Mouse (Mus musculus) bone marrow, adult 2 months (tissue): ENCODE data around the gene Lrch3. TPM values are rescaled to one million over a fixed set of nuclear protein-coding genes. Genes with fewer than 3 reads are reported as not detected.

Experiments used
- H3K27ac ChIP-seq: fragments of 200-500 bp; 2 replicates; pipeline ENCODE4 v1.5.1; 2012; ENCODE audit warnings: low read depth, mild to moderate bottlenecking, control low read depth, inconsistent platforms, low read length; ENCODE audit not compliant: control insufficient read depth, poor library complexity, insufficient read depth
- H3K4me1 ChIP-seq: fragments of 200-500 bp; 2 replicates; pipeline ENCODE4 v1.6.1; 2011; ENCODE audit warnings: low read length; ENCODE audit not compliant: control insufficient read depth, insufficient read depth
- H3K4me3 ChIP-seq: fragments of 200-500 bp; replicated peaks from 2 replicates; pipeline ENCODE3; 2011; ENCODE audit warnings: mild to moderate bottlenecking, low read depth, low read length, control low read depth; ENCODE audit not compliant: control insufficient read depth
- CTCF ChIP-seq: fragments of 200-500 bp; IDR thresholded peaks from 2 replicates; pipeline ENCODE4 v1.5.1; 2011; ENCODE audit warnings: low read length, control low read depth; ENCODE audit not compliant: control insufficient read depth, insufficient read depth
- POLR2A ChIP-seq: fragments of 200-500 bp; IDR thresholded peaks from 2 replicates; pipeline ENCODE4 v1.6.1; 2011; ENCODE audit warnings: low read depth, mild to moderate bottlenecking, control low read depth, low read length, borderline replicate concordance; ENCODE audit not compliant: control insufficient read depth
- WGBS: fragments of 180-500 bp; shearing (Covaris S2); methylation state at CpG from one replicate; pipeline ENCODE4 v1.1.7; 2018; 5-methylcytosine and 5-hydroxymethylcytosine counted together
- polyA plus RNA-seq: library from polyadenylated mRNA; stranded (reverse); fragments of >200 nt; gene quantifications from 2 replicates; pipeline ENCODE4 v1.2.4, GENCODE M21; 2011; ENCODE audit warnings: low replicate concordance; ENCODE audit not compliant: missing spikeins, insufficient read depth, insufficient read length

Gene Lrch3
- polyA plus RNA-seq, 1 experiment = 13.0 TPM

- no peak overlapping the region for H3K27ac ChIP-seq
- H3K4me3 ChIP-seq = no peak overlapping the region
- 81% methylated on average over 1 of the region's 1 CpGs for WGBS
- no peaks in the 10 kb centered on the region for H3K4me1 ChIP-seq
- TF ChIP-seq CTCF (no peak), POLR2A (no peak)
Observed at GRCm38 (mm10) chr16:32980227-32980626, 66.3 kb downstream of the Lrch3 start.

- H3K4me1 ChIP-seq = no peaks in the 10 kb centered on the region
- H3K4me3 ChIP-seq = no peak overlapping the region
- TF ChIP-seq POLR2A (no peak), CTCF (no peak)
- WGBS = 78% methylated on average over 4 of the region's 4 CpGs
- no peak overlapping the region for H3K27ac ChIP-seq
Observed at GRCm38 (mm10) chr16:32981405-32981804, 67.5 kb downstream of the Lrch3 start.

GRCm38 (mm10) chr16:32984631-32985030, 70.7 kb downstream of the Lrch3 start:
- no peak overlapping the region for H3K4me3 ChIP-seq
- H3K4me1 ChIP-seq = no peaks in the 10 kb centered on the region
- H3K27ac ChIP-seq = no peak overlapping the region
- TF ChIP-seq POLR2A (no peak), CTCF (no peak)
- 93% methylated on average over 2 of the region's 2 CpGs for WGBS

- Histone ChIP-seq H3K4me1 (no peaks in the 10 kb centered on the region; the same call in 1 of the 2 replicates), H3K4me3 (no peak overlapping the region), H3K27ac (no peak overlapping the region)
- no peak for TF ChIP-seq POLR2A
- TF ChIP-seq CTCF = no peak
- WGBS = 91% methylated on average over 5 of the region's 5 CpGs
Observed at GRCm38 (mm10) chr16:32992158-32992557, 78.3 kb downstream of the Lrch3 start.

GRCm38 (mm10) chr16:33005216-33005615, 91.3 kb downstream of the Lrch3 start:
- 70% methylated on average over 9 of the region's 9 CpGs for WGBS
- Histone ChIP-seq H3K4me3 (no peak overlapping the region), H3K4me1 (no peaks in the 10 kb centered on the region), H3K27ac (no peak overlapping the region)
- TF ChIP-seq CTCF = no peak
- no peak for TF ChIP-seq POLR2A

GRCm38 (mm10) chr16:33006888-33007287, 93.0 kb downstream of the Lrch3 start:
- no peak overlapping the region for H3K4me3 ChIP-seq
- no peaks in the 10 kb centered on the region for H3K4me1 ChIP-seq
- WGBS = 89% methylated on average over 7 of the region's 7 CpGs
- H3K27ac ChIP-seq = no peak overlapping the region
- TF ChIP-seq POLR2A = no peak
- no peak for TF ChIP-seq CTCF

- no peak overlapping the region for H3K4me3 ChIP-seq
- no peak overlapping the region for H3K27ac ChIP-seq
- 90% methylated on average over 7 of the region's 7 CpGs for WGBS
- H3K4me1 ChIP-seq = no peaks in the 10 kb centered on the region
- TF ChIP-seq CTCF = no peak
- TF ChIP-seq POLR2A = no peak
Observed at GRCm38 (mm10) chr16:33007436-33007835, 93.5 kb downstream of the Lrch3 start.

- Histone ChIP-seq H3K4me1 (no peaks in the 10 kb centered on the region), H3K27ac (no peak overlapping the region), H3K4me3 (no peak overlapping the region)
- 94% methylated on average over 6 of the region's 6 CpGs for WGBS
- TF ChIP-seq CTCF (no peak), POLR2A (no peak)
Observed at GRCm38 (mm10) chr16:33010166-33010565, 96.3 kb downstream of the Lrch3 start.

- Histone ChIP-seq H3K4me3 (no peak overlapping the region), H3K27ac (no peak overlapping the region), H3K4me1 (no peaks in the 10 kb centered on the region)
- no peak for TF ChIP-seq CTCF
- no peak for TF ChIP-seq POLR2A
- WGBS = 91% methylated on average over 5 of the region's 5 CpGs
Observed at GRCm38 (mm10) chr16:33013801-33014200, 99.9 kb downstream of the Lrch3 start.
